Mouse (Mus musculus): Measurements from ENCODE around the gene Gstm6. TPM values are rescaled to one million over a fixed set of nuclear protein-coding genes. Genes with fewer than 3 reads are reported as not detected.
A peak's percentile ranks its signal among the peaks of the same experiment; 100 is the strongest.
"Not testable (repeated sequence)": the region's sequence is repeated elsewhere in the genome, so short reads cannot be mapped to it uniquely, and the experiment has no call there.

Gstm6 gene
- polyA plus RNA-seq, 1 experiment from 2014 or later, result 8.1 TPM

DNA sequence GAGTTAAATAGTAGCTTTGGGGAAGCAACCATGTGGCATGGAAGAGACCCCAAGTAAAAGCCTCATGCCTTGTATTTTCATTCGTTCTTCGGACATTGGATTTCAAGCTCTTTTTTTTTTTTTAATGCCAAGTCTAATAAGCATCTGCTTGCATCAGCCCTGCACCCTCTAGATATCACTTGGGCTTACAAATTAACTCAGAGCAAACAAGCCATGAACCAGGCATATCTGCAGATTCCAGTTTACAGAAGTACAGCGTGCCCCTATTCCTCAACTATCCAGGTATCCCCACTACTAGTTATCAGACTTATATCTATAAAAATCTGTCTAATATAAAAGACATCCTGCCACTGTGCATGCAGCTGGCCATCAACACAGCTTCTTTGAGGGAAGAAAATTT lies 28.5 kb upstream of the Gstm6 start:
- no peak overlapping the region for H3K27ac ChIP-seq
- H3K4me2 ChIP-seq (replicated peaks), result no peak overlapping the region
- ATAC-seq (ENCODE audit: low FRiP score), result no peak
- no peaks in the 10 kb centered on the region for H3K9me3 ChIP-seq (ENCODE audit: control insufficient read depth, low read length)
- no peak for DNase-seq (ENCODE audit: low spot score)
- H3K4me1 ChIP-seq (replicated peaks; ENCODE audit: control insufficient read depth, insufficient read depth, low read length), result no peaks in the 10 kb centered on the region
- H3K9ac ChIP-seq, result no peak overlapping the region
- no peak overlapping the region for H3K4me3 ChIP-seq (replicated peaks; ENCODE audit: low read length)
- H3K27me3 ChIP-seq (ENCODE audit: control insufficient read depth, insufficient read depth, low read length), result no peaks in the 10 kb centered on the region
- 95% methylated on average over 3 of the region's 3 CpGs for WGBS
- no peaks in the 10 kb centered on the region for H3K36me3 ChIP-seq (replicated peaks; ENCODE audit: control insufficient read depth, insufficient read depth)

DNA sequence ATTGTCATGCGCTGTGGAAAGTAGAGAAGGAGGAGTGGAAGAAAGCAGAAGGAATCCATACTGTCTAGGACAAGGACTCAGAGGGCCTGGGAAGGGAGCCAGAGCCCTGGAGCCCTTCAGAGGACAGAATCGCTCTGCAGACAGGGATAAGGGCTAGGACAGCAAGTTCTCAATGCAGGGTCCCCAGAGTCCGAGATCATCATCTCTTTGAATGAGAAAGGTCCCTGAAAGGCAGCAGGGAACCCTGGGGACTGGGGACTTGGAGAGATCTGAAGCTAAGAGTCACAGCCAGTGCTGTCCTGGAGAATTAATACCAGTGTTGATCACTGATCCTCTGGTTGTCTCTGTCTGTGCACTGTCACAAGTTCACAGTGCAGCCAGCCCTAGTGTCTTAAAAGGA lies 27.6 kb upstream of the Gstm6 start:
- WGBS, result 54% methylated on average over 3 of the region's 3 CpGs
- not testable (repeated sequence) for DNase-seq (ENCODE audit: low spot score); H3K36me3 ChIP-seq (replicated peaks; ENCODE audit: control insufficient read depth, insufficient read depth)

DNA sequence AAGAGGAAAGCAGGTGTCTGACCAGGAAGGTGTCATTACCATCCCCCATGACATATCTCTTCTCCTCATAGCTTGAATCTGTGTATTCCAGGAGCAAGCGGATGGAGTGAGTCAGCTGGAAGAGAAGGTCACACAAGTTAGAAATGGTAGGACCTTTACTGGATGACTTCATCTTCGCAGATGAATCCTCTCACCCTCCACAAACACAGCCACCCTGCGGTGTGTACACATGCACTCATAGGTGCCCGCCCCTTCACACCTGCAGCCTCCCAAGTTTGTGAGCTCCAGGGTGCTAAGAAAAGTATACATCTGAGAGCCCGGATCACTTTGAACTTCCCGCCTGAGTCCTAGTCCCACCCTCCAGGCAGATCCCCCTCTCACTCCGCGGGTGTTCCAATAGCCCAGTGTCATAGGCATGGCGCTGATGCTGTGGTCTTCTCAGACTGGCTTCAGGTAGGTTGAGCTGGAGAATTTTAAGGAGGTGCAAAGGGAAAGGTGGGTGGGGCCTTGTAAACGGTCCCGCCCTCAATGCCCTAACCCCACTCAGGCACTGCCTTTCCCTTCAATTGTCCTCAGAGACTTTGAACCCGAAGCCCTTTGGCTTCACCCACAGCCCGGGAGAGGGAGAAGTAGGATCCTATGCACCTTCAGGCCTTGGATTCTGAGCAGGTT lies 25.3 kb upstream of the Gstm6 start, which contains the start of gene Gstm3:
Gene Gstm3, minus strand, starts transcription at position 560 of the 672 bp plus-strand sequence.
- Histone ChIP-seq H3K9ac (no peak within 1 kb of the TSS), H3K4me3 (replicated peaks; ENCODE audit: low read length) (no peak within 1 kb of the TSS), H3K27me3 (ENCODE audit: control insufficient read depth, insufficient read depth, low read length) (no peaks in the 10 kb centered on the region), H3K4me1 (replicated peaks; ENCODE audit: control insufficient read depth, insufficient read depth, low read length) (0 out of 2 replicates have a peak, but pooled peaks cover 5% of the 10 kb centered on the region), H3K36me3 (replicated peaks; ENCODE audit: control insufficient read depth, insufficient read depth) (no peaks in the 10 kb centered on the region), H3K9me3 (ENCODE audit: control insufficient read depth, low read length) (no peaks in the 10 kb centered on the region), H3K4me2 (replicated peaks) (no peak within 1 kb of the TSS), H3K27ac (no peak within 1 kb of the TSS)
- 68% methylated on average over 13 of the region's 13 CpGs for WGBS
- ATAC-seq (ENCODE audit: low FRiP score) (no peak), DNase-seq (ENCODE audit: low spot score) (no peak)

More for the DNA sequence above, 27.6 kb upstream of the Gstm6 start:
- not testable (repeated sequence) for H3K27ac ChIP-seq; H3K9me3 ChIP-seq (ENCODE audit: control insufficient read depth, low read length); ATAC-seq (ENCODE audit: low FRiP score); H3K4me3 ChIP-seq (replicated peaks; ENCODE audit: low read length); H3K9ac ChIP-seq; H3K4me2 ChIP-seq (replicated peaks); H3K4me1 ChIP-seq (replicated peaks; ENCODE audit: control insufficient read depth, insufficient read depth, low read length); H3K27me3 ChIP-seq (ENCODE audit: control insufficient read depth, insufficient read depth, low read length)

DNA sequence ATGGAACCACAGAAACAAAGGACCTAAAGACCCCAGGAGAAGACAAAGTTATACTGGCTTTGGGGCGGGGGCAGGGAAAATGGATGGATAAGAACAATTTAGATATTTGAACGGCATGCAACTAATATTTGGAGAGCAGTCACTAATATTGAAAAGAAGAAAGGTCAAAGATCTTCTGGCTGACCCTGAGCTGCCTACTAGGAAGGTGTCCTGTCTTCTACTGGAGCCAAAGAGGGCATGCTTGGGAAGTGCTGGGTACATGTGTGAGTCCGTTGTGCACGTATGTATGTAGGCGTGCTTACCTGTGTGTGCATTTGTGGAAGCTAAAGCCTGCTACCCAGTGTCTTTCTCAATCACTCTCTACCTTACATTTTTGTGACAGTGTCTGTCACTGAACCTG lies 23.1 kb upstream of the Gstm6 start:
- no peaks in the 10 kb centered on the region for H3K27me3 ChIP-seq (ENCODE audit: control insufficient read depth, insufficient read depth, low read length)
- ATAC-seq (ENCODE audit: low FRiP score), result no peak

DNA sequence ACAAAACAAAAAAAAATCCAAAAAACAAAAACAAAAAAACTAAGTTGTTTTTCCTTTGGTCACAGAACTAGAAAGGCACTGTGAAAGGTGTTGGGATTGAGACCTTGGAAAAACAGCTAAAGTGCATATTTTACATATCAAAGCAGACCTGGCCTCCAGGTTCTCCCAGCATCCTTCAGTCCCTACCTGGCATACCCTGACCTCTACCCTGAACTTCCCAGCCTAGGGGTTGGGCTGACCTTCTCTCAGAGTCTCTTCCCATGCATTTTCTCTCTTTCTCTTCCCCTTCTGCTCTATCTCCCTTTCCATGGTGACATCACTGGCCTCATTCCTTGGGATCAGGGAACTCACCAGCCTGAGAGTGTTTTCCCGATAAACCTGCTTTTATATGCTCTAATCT lies 22.0 kb upstream of the Gstm6 start:
- WGBS, result 85% methylated on average over 1 of the region's 1 CpGs
- Histone ChIP-seq H3K4me3 (replicated peaks; ENCODE audit: low read length) (no peak overlapping the region), H3K27ac (no peak overlapping the region), H3K9me3 (ENCODE audit: control insufficient read depth, low read length) (no peaks in the 10 kb centered on the region), H3K36me3 (replicated peaks; ENCODE audit: control insufficient read depth, insufficient read depth) (no peaks in the 10 kb centered on the region), H3K27me3 (ENCODE audit: control insufficient read depth, insufficient read depth, low read length) (no peaks in the 10 kb centered on the region), H3K9ac (no peak overlapping the region), H3K4me2 (replicated peaks) (no peak overlapping the region), H3K4me1 (replicated peaks; ENCODE audit: control insufficient read depth, insufficient read depth, low read length) (0 out of 2 replicates have a peak, but pooled peaks cover 5% of the 10 kb centered on the region)
- DNase-seq (ENCODE audit: low spot score), result no peak
- ATAC-seq (ENCODE audit: low FRiP score), result no peak

More for the DNA sequence above, 23.1 kb upstream of the Gstm6 start:
- no peak overlapping the region for H3K27ac ChIP-seq
- DNase-seq (ENCODE audit: low spot score), result no peak
- no peak overlapping the region for H3K4me3 ChIP-seq (replicated peaks; ENCODE audit: low read length)
- H3K36me3 ChIP-seq (replicated peaks; ENCODE audit: control insufficient read depth, insufficient read depth), result no peaks in the 10 kb centered on the region
- H3K9ac ChIP-seq, result no peak overlapping the region
- over 99% methylated on average over 5 of the region's 5 CpGs for WGBS
- 0 out of 2 replicates have a peak, but pooled peaks cover 5% of the 10 kb centered on the region for H3K4me1 ChIP-seq (replicated peaks; ENCODE audit: control insufficient read depth, insufficient read depth, low read length)
- H3K9me3 ChIP-seq (ENCODE audit: control insufficient read depth, low read length), result no peaks in the 10 kb centered on the region
- H3K4me2 ChIP-seq (replicated peaks), result no peak overlapping the region

DNA sequence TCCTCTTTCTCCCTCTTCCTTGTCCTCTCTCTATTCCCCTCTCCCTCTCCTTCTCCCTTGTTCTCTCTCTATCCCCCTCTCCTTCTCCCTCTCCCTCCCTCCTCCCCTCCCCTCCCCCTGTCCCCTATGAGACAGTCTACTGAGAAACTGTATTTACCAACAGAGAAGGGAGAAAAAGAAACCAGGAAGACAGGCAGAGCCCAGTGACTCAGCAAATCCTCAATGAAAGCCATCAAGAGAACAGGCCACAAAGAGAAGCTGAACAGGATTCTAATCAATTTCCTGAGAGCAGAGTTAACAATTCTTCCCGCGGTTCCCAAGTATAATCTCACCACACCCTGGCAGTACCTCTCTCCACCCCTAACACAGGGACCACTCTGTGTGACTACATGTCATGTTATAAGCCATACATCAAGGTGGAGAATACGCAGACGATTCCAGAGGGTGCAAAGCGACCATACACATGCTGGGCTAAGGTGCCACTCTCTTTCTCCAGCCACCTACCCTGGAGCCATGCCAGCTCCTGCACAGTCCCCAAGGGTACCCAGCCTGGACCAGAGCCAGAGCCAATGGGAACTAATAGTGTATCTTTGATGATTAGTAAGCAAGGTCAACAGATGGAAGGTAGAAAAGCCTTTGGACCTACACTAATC lies 21.2 kb upstream of the Gstm6 start:
- DNase-seq (ENCODE audit: low spot score), result no peak
- no peak for ATAC-seq (ENCODE audit: low FRiP score)
- Histone ChIP-seq H3K27me3 (ENCODE audit: control insufficient read depth, insufficient read depth, low read length) (no peaks in the 10 kb centered on the region), H3K4me3 (replicated peaks; ENCODE audit: low read length) (no peak overlapping the region), H3K36me3 (replicated peaks; ENCODE audit: control insufficient read depth, insufficient read depth) (no peaks in the 10 kb centered on the region), H3K9me3 (ENCODE audit: control insufficient read depth, low read length) (no peaks in the 10 kb centered on the region), H3K27ac (no peak overlapping the region), H3K4me1 (replicated peaks; ENCODE audit: control insufficient read depth, insufficient read depth, low read length) (0 out of 2 replicates have a peak, but pooled peaks cover 5% of the 10 kb centered on the region), H3K9ac (no peak overlapping the region), H3K4me2 (replicated peaks) (no peak overlapping the region)
- 63% methylated on average over 5 of the region's 5 CpGs for WGBS

DNA sequence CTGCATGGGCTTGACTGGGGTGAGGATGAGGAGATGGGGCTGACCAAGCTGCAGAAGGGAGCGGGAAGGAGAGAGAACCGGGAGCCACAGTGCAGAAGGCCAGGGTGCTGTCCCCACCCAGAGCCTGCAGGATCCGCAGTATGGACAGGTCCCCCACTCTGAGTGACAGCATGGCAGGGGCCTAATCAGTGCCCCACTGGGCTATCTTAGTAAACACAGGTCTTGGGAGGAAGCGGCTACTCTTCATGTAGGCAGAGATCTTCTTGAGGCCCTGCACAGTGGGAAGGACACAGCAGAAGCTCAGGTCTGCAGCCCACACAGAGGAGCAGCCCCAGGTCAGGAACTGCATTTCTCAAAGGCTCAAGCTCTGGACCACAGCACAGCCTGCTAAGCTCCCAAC lies 20.5 kb upstream of the Gstm6 start:
- no peak overlapping the region for H3K27ac ChIP-seq
- 83% methylated on average over 4 of the region's 4 CpGs for WGBS
- no peaks in the 10 kb centered on the region for H3K9me3 ChIP-seq (ENCODE audit: control insufficient read depth, low read length)
- no peaks in the 10 kb centered on the region for H3K27me3 ChIP-seq (ENCODE audit: control insufficient read depth, insufficient read depth, low read length)
- H3K4me2 ChIP-seq (replicated peaks), result no peak overlapping the region
- H3K4me3 ChIP-seq (replicated peaks; ENCODE audit: low read length), result no peak overlapping the region
- H3K36me3 ChIP-seq (replicated peaks; ENCODE audit: control insufficient read depth, insufficient read depth), result no peaks in the 10 kb centered on the region
- DNase-seq (ENCODE audit: low spot score) (no peak), ATAC-seq (ENCODE audit: low FRiP score) (no peak)
- no peak overlapping the region for H3K9ac ChIP-seq
- 0 out of 2 replicates have a peak, but pooled peaks cover 5% of the 10 kb centered on the region for H3K4me1 ChIP-seq (replicated peaks; ENCODE audit: control insufficient read depth, insufficient read depth, low read length)

DNA sequence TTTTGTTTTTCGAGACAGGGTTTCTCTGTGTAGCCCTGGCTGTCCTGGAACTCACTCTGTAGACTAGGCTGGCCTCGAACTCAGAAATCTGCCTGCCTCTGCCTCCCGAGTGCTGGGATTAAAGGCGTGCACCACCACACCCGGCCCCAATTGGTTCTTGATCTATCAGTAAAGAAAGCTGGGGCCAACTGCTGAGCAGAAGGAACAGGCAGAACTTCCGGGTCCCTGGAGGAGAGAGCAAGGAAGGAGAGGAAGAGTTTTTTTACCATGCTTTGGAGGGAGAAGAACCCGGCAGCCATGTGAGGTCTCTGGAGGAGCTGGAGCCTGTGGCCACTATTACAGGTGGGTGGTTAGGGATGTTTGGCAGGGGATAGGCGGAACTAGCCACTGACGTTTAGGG lies 11.7 kb upstream of the Gstm6 start:
- not testable (repeated sequence) for H3K9me3 ChIP-seq (ENCODE audit: control insufficient read depth, low read length); DNase-seq (ENCODE audit: low spot score); H3K4me3 ChIP-seq (replicated peaks; ENCODE audit: low read length); H3K27ac ChIP-seq; H3K4me2 ChIP-seq (replicated peaks); H3K9ac ChIP-seq; H3K36me3 ChIP-seq (replicated peaks; ENCODE audit: control insufficient read depth, insufficient read depth); H3K4me1 ChIP-seq (replicated peaks; ENCODE audit: control insufficient read depth, insufficient read depth, low read length); ATAC-seq (ENCODE audit: low FRiP score); H3K27me3 ChIP-seq (ENCODE audit: control insufficient read depth, insufficient read depth, low read length)
- WGBS, result 93% methylated on average over 9 of the region's 9 CpGs

DNA sequence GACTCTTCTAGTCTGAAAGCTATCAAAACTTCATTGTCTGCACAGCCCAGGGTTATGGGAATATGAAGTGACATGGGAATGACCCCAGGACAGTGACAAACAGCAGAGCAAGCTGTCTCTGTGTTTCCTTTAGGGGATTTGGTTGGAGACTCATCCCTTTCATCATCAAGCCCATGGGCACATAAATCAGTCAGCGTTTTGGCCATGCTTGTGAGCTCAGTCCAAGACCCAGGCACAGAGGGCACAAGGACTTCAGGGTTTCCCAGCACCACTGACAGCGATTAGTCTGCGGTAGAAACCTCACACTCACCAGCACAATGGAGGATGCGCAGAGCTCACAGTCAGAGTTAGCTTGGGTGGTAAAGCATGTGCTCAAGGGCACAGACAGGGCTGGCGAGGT lies 10.4 kb upstream of the Gstm6 start:
- ATAC-seq (ENCODE audit: low FRiP score), result peak; percentile 53; the same call in 1 of the 2 replicates
- no peaks in the 10 kb centered on the region for H3K36me3 ChIP-seq (replicated peaks; ENCODE audit: control insufficient read depth, insufficient read depth)
- no peaks in the 10 kb centered on the region for H3K9me3 ChIP-seq (ENCODE audit: control insufficient read depth, low read length)
- no peak overlapping the region for H3K4me3 ChIP-seq (replicated peaks; ENCODE audit: low read length)
- H3K4me2 ChIP-seq (replicated peaks), result no peak overlapping the region
- no peak overlapping the region for H3K27ac ChIP-seq
- DNase-seq (ENCODE audit: low spot score), result no peak
- no peak overlapping the region for H3K9ac ChIP-seq
- H3K4me1 ChIP-seq (replicated peaks; ENCODE audit: control insufficient read depth, insufficient read depth, low read length), result no peaks in the 10 kb centered on the region
- WGBS, result 87% methylated on average over 5 of the region's 5 CpGs
- H3K27me3 ChIP-seq (ENCODE audit: control insufficient read depth, insufficient read depth, low read length), result no peaks in the 10 kb centered on the region
